Mouse (Mus musculus): ENCODE measurements around the gene Adipoq. TPM values are rescaled to one million over a fixed set of nuclear protein-coding genes. Genes with fewer than 3 reads are reported as not detected.
"Not testable (repeated sequence)": the region's sequence is repeated elsewhere in the genome, so short reads cannot be mapped to it uniquely, and the experiment has no call there.

Gene Adipoq
- total RNA-seq, 2 experiments from 2014 or later = not detected

GRCm38 (mm10) chr16:23158957-23159356 is 12.6 kb downstream of the Adipoq start:
- no peak for DNase-seq (ENCODE audit: low spot score in 2 of 2)

- no peak for DNase-seq (ENCODE audit: low spot score in 2 of 2)
Measured at GRCm38 (mm10) chr16:23159749-23160148, 13.4 kb downstream of the Adipoq start.

GRCm38 (mm10) chr16:23162116-23162515 is 15.8 kb downstream of the Adipoq start:
- DNase-seq (ENCODE audit: low spot score in 2 of 2) = no peak

GRCm38 (mm10) chr16:23164443-23164842 is 18.1 kb downstream of the Adipoq start:
- DNase-seq (ENCODE audit: low spot score in 2 of 2) = no peak

- no peak for DNase-seq (ENCODE audit: low spot score in 2 of 2)
Measured at GRCm38 (mm10) chr16:23165441-23165840, 19.1 kb downstream of the Adipoq start.

GRCm38 (mm10) chr16:23166646-23167045 is 20.3 kb downstream of the Adipoq start:
- DNase-seq (ENCODE audit: low spot score in 2 of 2) = no peak

GRCm38 (mm10) chr16:23167079-23167478 is 20.7 kb downstream of the Adipoq start:
- no peak for DNase-seq (ENCODE audit: low spot score in 2 of 2)

GRCm38 (mm10) chr16:23170813-23171212 is 24.5 kb downstream of the Adipoq start:
- no peak for DNase-seq (ENCODE audit: low spot score in 2 of 2)

GRCm38 (mm10) chr16:23173904-23174303 is 27.6 kb downstream of the Adipoq start:
- DNase-seq (ENCODE audit: low spot score in 2 of 2) = no peak

GRCm38 (mm10) chr16:23174855-23175254 is 28.5 kb downstream of the Adipoq start:
- DNase-seq (ENCODE audit: low spot score in 2 of 2) = no peak

GRCm38 (mm10) chr16:23175956-23176355 is 29.6 kb downstream of the Adipoq start:
- no peak for DNase-seq (ENCODE audit: low spot score in 2 of 2)

GRCm38 (mm10) chr16:23177856-23178255 is 31.5 kb downstream of the Adipoq start:
- DNase-seq (ENCODE audit: low spot score in 2 of 2) = no peak

- DNase-seq (ENCODE audit: low spot score in 2 of 2) = no peak
Measured at GRCm38 (mm10) chr16:23178796-23179195, 32.5 kb downstream of the Adipoq start.

- DNase-seq (ENCODE audit: low spot score in 2 of 2) = not testable (repeated sequence)
Measured at GRCm38 (mm10) chr16:23179436-23179835, 33.1 kb downstream of the Adipoq start.

- no peak for DNase-seq (ENCODE audit: low spot score in 2 of 2)
Measured at GRCm38 (mm10) chr16:23181054-23181453, 34.7 kb downstream of the Adipoq start.

GRCm38 (mm10) chr16:23181487-23181886 is 35.2 kb downstream of the Adipoq start:
- DNase-seq (ENCODE audit: low spot score in 2 of 2) = no peak

GRCm38 (mm10) chr16:23181942-23182597 is 35.7 kb downstream of the Adipoq start:
- DNase-seq (ENCODE audit: low spot score in 2 of 2) = no peak

- DNase-seq (ENCODE audit: low spot score in 2 of 2) = no peak
Measured at GRCm38 (mm10) chr16:23185824-23186223, 39.5 kb downstream of the Adipoq start.

- no peak for DNase-seq (ENCODE audit: low spot score in 2 of 2)
Measured at GRCm38 (mm10) chr16:23186418-23186817, 40.1 kb downstream of the Adipoq start.

GRCm38 (mm10) chr16:23187983-23188382 is 41.6 kb downstream of the Adipoq start:
- DNase-seq (ENCODE audit: low spot score in 2 of 2) = no peak

GRCm38 (mm10) chr16:23189612-23190011 is 43.3 kb downstream of the Adipoq start:
- no peak for DNase-seq (ENCODE audit: low spot score in 2 of 2)

GRCm38 (mm10) chr16:23191560-23192242 is 45.4 kb downstream of the Adipoq start:
- no peak for DNase-seq (ENCODE audit: low spot score in 2 of 2)

- no peak for DNase-seq (ENCODE audit: low spot score in 2 of 2)
Measured at GRCm38 (mm10) chr16:23195618-23196017, 49.3 kb downstream of the Adipoq start.

Measured in layer of hippocampus, postnatal 10 days (tissue).